Mouse (Mus musculus) CD4-positive, CD25-positive, alpha-beta regulatory T cell (primary cell): ENCODE data around the gene Vmn1r46. TPM values are rescaled to one million over a fixed set of nuclear protein-coding genes. Genes with fewer than 3 reads are reported as not detected.

Experiments used
- polyA plus RNA-seq: library from polyadenylated mRNA; unstranded; fragments of 100-300 nt; shearing (Covaris generic); gene quantifications from one replicate; pipeline ENCODE4 v1.2.1, GENCODE M21; 2017

The Vmn1r46 gene
- polyA plus RNA-seq: 0.02 TPM

DNA sequence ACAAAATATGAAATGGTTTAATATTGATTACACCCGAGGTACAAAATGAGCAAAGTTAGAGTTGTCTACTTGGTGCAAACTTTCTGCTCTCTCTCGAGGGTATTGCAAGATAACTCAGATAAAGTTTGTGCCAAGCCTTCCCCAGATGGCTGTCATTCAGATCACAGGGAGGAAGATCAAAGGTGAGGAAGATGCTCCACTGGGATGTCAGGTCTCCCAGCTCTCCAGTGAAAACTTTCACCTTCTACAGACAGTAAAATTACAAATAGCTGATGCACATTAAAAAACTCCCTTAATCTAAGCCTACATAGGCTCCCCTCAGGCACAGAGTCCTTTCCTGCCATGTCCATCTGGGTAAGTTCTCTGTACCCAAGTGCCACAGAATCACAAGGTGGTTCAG is at the start of gene Vmn1r46:
TSS of gene Vmn1r46 (plus strand) at position 301 of the 400 bp plus-strand sequence.

DNA sequence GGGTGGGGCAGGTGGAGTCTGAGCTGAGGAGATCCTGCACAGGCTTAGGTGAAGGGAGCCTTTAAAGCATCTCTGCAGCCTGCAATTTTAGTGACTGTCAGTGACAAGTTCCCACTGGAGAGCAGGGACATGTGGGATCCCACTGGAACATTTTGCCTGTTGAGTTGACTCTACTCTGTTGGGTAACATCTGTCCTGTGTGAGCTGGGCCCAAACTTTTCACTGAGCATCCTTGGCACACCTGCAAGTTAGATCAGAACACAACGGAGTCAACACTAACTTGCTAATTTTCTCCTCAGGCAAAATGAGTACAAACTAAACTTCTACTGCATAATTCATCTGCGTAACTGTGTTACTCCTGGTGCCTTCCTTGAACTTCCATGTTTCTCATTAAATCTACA is 28.6 kb upstream of the Vmn1r46 start, which contains the start of gene Vmn1r45:
TSS of gene Vmn1r45 (minus strand) at position 101 of the 400 bp plus-strand sequence.

DNA sequence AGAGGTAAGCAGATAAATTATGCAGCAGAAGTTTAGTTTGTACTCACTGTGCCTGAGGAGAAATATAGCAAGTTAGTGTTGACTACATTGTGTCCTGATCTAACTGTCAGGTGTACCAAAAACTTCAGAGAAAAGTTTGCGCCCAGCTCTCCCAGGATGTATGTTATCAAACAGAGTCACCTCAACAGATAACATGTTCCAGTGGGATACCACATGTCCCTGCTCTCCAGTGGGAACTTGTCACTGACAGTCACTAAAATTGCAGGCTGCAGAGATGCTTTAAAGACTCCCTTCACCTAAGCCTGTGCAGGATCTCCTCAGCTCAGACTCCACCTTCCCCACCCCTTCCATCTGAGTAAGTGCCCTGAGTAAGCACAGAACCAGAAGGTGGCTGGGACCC is 46.7 kb downstream of the Vmn1r46 start, which contains the start of gene Vmn1r47:
TSS of gene Vmn1r47 (plus strand) at position 301 of the 400 bp plus-strand sequence.

Other genes starting within 250 kb of the Vmn1r46 start
- not detected for gene Vmn1r41, start 228.5 kb upstream of the Vmn1r46 start, polyA plus RNA-seq
- not detected for gene Vmn1r42, start 92.9 kb upstream of the Vmn1r46 start, polyA plus RNA-seq
- gene Vmn1r43, start 92.9 kb upstream of the Vmn1r46 start, polyA plus RNA-seq: 0.06 TPM
- gene Vmn1r44, start 85.7 kb upstream of the Vmn1r46 start, polyA plus RNA-seq: not detected
- gene Vmn1r45, start 28.7 kb upstream of the Vmn1r46 start, polyA plus RNA-seq: not detected
- not detected for gene Vmn1r47, start 46.8 kb downstream of the Vmn1r46 start, polyA plus RNA-seq
- gene Vmn1r48, start 67.5 kb downstream of the Vmn1r46 start, polyA plus RNA-seq: not detected
- 0.06 TPM for gene Vmn1r49, start 109.2 kb downstream of the Vmn1r46 start, polyA plus RNA-seq
- gene Vmn1r50, start 132.1 kb downstream of the Vmn1r46 start, polyA plus RNA-seq: not detected
- not detected for gene Vmn1r51, start 153.3 kb downstream of the Vmn1r46 start, polyA plus RNA-seq
- gene Vmn1r52, start 205.5 kb downstream of the Vmn1r46 start, polyA plus RNA-seq: not detected
- gene V1ra8, start 233.5 kb downstream of the Vmn1r46 start, polyA plus RNA-seq: not detected